Mouse (Mus musculus) ES-Bruce4 (cell line): ENCODE results near the gene Mapk8ip1. TPM values are rescaled to one million over a fixed set of nuclear protein-coding genes. Genes with fewer than 3 reads are reported as not detected.
A peak's percentile ranks its signal among the peaks of the same experiment; 100 is the strongest.

ENCODE experiments used
- H3K27ac ChIP-seq: 2 replicates; pipeline ENCODE4 v1.5.1; 2012; ENCODE audit warnings: low read length, inconsistent platforms; ENCODE audit not compliant: insufficient read depth
- H3K27me3 ChIP-seq: 2 replicates; pipeline ENCODE4 v1.6.1; 2012; ENCODE audit warnings: mild to moderate bottlenecking, low read length, inconsistent platforms; ENCODE audit not compliant: control insufficient read depth, poor library complexity, insufficient read depth, severe bottlenecking
- H3K36me3 ChIP-seq: 2 replicates; pipeline ENCODE4 v1.6.1; 2012; ENCODE audit warnings: inconsistent platforms, mild to moderate bottlenecking, low read length, moderate library complexity; ENCODE audit not compliant: control insufficient read depth, poor library complexity, insufficient read depth, severe bottlenecking
- H3K4me1 ChIP-seq: one replicate; pipeline ENCODE4 v1.8.1; 2011; ENCODE audit warnings: low read length; ENCODE audit not compliant: control insufficient read depth, insufficient read depth
- H3K4me3 ChIP-seq: 2 replicates; pipeline ENCODE4 v1.5.1; 2011; ENCODE audit warnings: low read depth, mild to moderate bottlenecking, low read length
- H3K9ac ChIP-seq: 2 replicates; pipeline ENCODE4 v1.6.1; 2012; ENCODE audit warnings: low read depth, mild to moderate bottlenecking, inconsistent platforms; ENCODE audit not compliant: poor library complexity, severe bottlenecking
- H3K9me3 ChIP-seq: replicated peaks from 2 replicates; pipeline ENCODE4 v1.6.1; 2012; ENCODE audit warnings: mild to moderate bottlenecking, low read length, inconsistent platforms; ENCODE audit not compliant: control insufficient read depth, poor library complexity, insufficient read depth, severe bottlenecking
- CTCF ChIP-seq: IDR thresholded peaks from one replicate; pipeline ENCODE4 v1.8.1; 2011; ENCODE audit warnings: low read depth, low read length
- EP300 ChIP-seq: IDR thresholded peaks from 2 replicates; pipeline ENCODE4 v1.6.1; 2011; ENCODE audit warnings: low read depth, low read length; ENCODE audit not compliant: insufficient read depth
- POLR2A ChIP-seq: IDR thresholded peaks from one replicate; pipeline ENCODE4 v1.8.1; 2011; ENCODE audit warnings: low read length; ENCODE audit not compliant: insufficient read depth
- polyA plus RNA-seq: library from polyadenylated mRNA; stranded (reverse); fragments of >200 nt; gene quantifications from 2 replicates; pipeline ENCODE4 v1.2.4, GENCODE M21; 2011; ENCODE audit warnings: low read depth; ENCODE audit not compliant: missing spikeins, insufficient read depth, insufficient read length

Mapk8ip1 gene
- polyA plus RNA-seq, 1 experiment: 13.6 TPM

- no peak overlapping the region for H3K9ac ChIP-seq
- no peaks in the 10 kb centered on the region for H3K9me3 ChIP-seq
- no peaks in the 10 kb centered on the region for H3K27me3 ChIP-seq
- no peak for TF ChIP-seq POLR2A
- no peak for TF ChIP-seq EP300
- TF ChIP-seq CTCF: no peak
- H3K4me3 ChIP-seq: no peak overlapping the region
- H3K4me1 ChIP-seq: no peaks in the 10 kb centered on the region
- H3K27ac ChIP-seq: no peak overlapping the region
- 0 out of 2 replicates have a peak, but pooled peaks cover 3% of the 10 kb centered on the region for H3K36me3 ChIP-seq
Observed at GRCm38 (mm10) chr2:92360893-92361292, 40.2 kb downstream of the Mapk8ip1 start.

- 0 out of 2 replicates have a peak, but pooled peaks cover under 1% of the 10 kb centered on the region for H3K36me3 ChIP-seq
Observed at GRCm38 (mm10) chr2:92360186-92360823, 40.8 kb downstream of the Mapk8ip1 start.

GRCm38 (mm10) chr2:92359301-92359700, 41.8 kb downstream of the Mapk8ip1 start:
- no peaks in the 10 kb centered on the region for H3K27me3 ChIP-seq

More at GRCm38 (mm10) chr2:92360186-92360823, 40.8 kb downstream of the Mapk8ip1 start:
- Histone ChIP-seq H3K4me1 (no peaks in the 10 kb centered on the region), H3K9ac (peak overlapping the region; percentile 6; the same call in 1 of the 2 replicates), H3K4me3 (no peak overlapping the region), H3K9me3 (no peaks in the 10 kb centered on the region), H3K27me3 (no peaks in the 10 kb centered on the region), H3K27ac (no peak overlapping the region)
- TF ChIP-seq EP300 (no peak), POLR2A (no peak), CTCF (no peak)

GRCm38 (mm10) chr2:92354224-92354623, 46.8 kb downstream of the Mapk8ip1 start:
- Histone ChIP-seq H3K27ac (no peak overlapping the region), H3K4me3 (no peak overlapping the region), H3K9ac (no peak overlapping the region), H3K4me1 (no peaks in the 10 kb centered on the region), H3K27me3 (no peaks in the 10 kb centered on the region), H3K36me3 (no peaks in the 10 kb centered on the region), H3K9me3 (no peaks in the 10 kb centered on the region)
- TF ChIP-seq EP300: no peak
- TF ChIP-seq CTCF: no peak
- no peak for TF ChIP-seq POLR2A

More at GRCm38 (mm10) chr2:92359301-92359700, 41.8 kb downstream of the Mapk8ip1 start:
- H3K4me1 ChIP-seq: no peaks in the 10 kb centered on the region
- no peaks in the 10 kb centered on the region for H3K36me3 ChIP-seq
- TF ChIP-seq EP300 (no peak), CTCF (no peak), POLR2A (no peak)
- H3K9me3 ChIP-seq: no peaks in the 10 kb centered on the region
- H3K9ac ChIP-seq: no peak overlapping the region
- H3K27ac ChIP-seq: no peak overlapping the region
- no peak overlapping the region for H3K4me3 ChIP-seq

GRCm38 (mm10) chr2:92353402-92353801, 47.7 kb downstream of the Mapk8ip1 start:
- H3K27ac ChIP-seq: no peak overlapping the region
- no peaks in the 10 kb centered on the region for H3K36me3 ChIP-seq
- no peak overlapping the region for H3K9ac ChIP-seq
- H3K27me3 ChIP-seq: no peaks in the 10 kb centered on the region
- no peak for TF ChIP-seq CTCF
- no peak for TF ChIP-seq EP300
- TF ChIP-seq POLR2A: no peak
- no peak overlapping the region for H3K4me3 ChIP-seq
- no peaks in the 10 kb centered on the region for H3K4me1 ChIP-seq
- no peaks in the 10 kb centered on the region for H3K9me3 ChIP-seq

- Histone ChIP-seq H3K27ac (no peak overlapping the region), H3K4me1 (no peaks in the 10 kb centered on the region), H3K9ac (no peak overlapping the region), H3K4me3 (no peak overlapping the region), H3K27me3 (no peaks in the 10 kb centered on the region), H3K36me3 (no peaks in the 10 kb centered on the region), H3K9me3 (no peaks in the 10 kb centered on the region)
- TF ChIP-seq POLR2A: no peak
- no peak for TF ChIP-seq EP300
- no peak for TF ChIP-seq CTCF
Observed at GRCm38 (mm10) chr2:92350686-92351085, 50.4 kb downstream of the Mapk8ip1 start.
